Mouse (Mus musculus) C2C12 (cell line): ENCODE data around the gene Dnajc16. TPM values are rescaled to one million over a fixed set of nuclear protein-coding genes. Genes with fewer than 3 reads are reported as not detected.

Experiments
- H3K27me3 ChIP-seq: one replicate; pipeline ENCODE4 v1.6.1; 2011; ENCODE audit not compliant: control insufficient read depth, insufficient read depth, insufficient read length
- H3K36me3 ChIP-seq: one replicate; pipeline ENCODE4 v1.6.1; 2011; ENCODE audit not compliant: control insufficient read depth, insufficient read depth
- H3K4me3 ChIP-seq: one replicate; pipeline ENCODE4 v1.5.1; 2011; ENCODE audit warnings: mild to moderate bottlenecking, control low read depth; ENCODE audit not compliant: poor library complexity, insufficient read depth, severe bottlenecking
- H3K79me2 ChIP-seq: one replicate; pipeline ENCODE4 v1.6.1; 2011; ENCODE audit not compliant: control insufficient read depth, insufficient read depth
- H3K79me3 ChIP-seq: one replicate; pipeline ENCODE4 v1.6.1; 2011; ENCODE audit warnings: low read depth, control low read depth
- H3ac ChIP-seq: one replicate; pipeline ENCODE3; 2011; ENCODE audit warnings: low read depth; ENCODE audit not compliant: control insufficient read depth, insufficient read length
- MAX ChIP-seq: IDR thresholded peaks from one replicate; pipeline ENCODE4 v1.6.1; 2011; ENCODE audit warnings: mild to moderate bottlenecking, control low read depth
- MYOD1 ChIP-seq: IDR thresholded peaks from one replicate; pipeline ENCODE4 v1.6.1; 2011; ENCODE audit warnings: low read depth; ENCODE audit not compliant: control insufficient read depth, insufficient read length
- MYOG ChIP-seq: IDR thresholded peaks from one replicate; pipeline ENCODE4 v1.6.1; 2011; ENCODE audit not compliant: control insufficient read depth, insufficient read length; ENCODE audit errors: extremely low read depth
- polyA plus RNA-seq: library from polyadenylated mRNA; unstranded; fragments of >200 nt; fragmentation: generic; extraction: Trizol; gene quantifications from one replicate; pipeline ENCODE4 v1.2.1, GENCODE M21; 2012; ENCODE audit warnings: missing spikeins

Gene Dnajc16
- polyA plus RNA-seq, 1 experiment = 5.2 TPM

DNA sequence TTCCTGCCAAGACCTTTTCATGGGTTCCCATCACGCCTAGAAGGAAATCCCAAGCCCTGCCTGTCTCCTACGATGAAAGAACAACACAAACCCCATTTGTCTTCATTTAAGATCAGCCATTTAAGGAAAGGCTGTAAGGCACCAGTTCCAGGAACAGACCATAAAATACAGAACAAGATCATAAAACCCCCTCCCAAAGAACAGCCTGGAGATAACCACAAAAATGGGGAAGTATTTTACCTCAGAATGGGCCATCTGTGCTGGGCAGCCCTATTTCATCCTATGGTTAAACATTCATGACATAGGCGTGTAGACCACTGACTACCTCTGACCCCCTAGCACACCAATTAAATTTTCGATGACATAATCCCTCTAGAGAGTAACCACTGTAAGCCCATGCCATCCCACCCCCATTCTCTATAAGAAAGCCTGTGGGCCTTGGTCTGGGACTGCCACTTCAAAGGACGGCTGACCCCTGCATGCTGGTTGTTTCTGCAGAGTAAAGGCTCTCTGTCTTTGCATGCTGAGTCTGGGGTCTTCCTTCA lies 77.1 kb downstream of the Dnajc16 start:
- H3K79me2 ChIP-seq = peaks cover 83% of the 10 kb centered on the region
- H3K79me3 ChIP-seq = peaks cover 58% of the 10 kb centered on the region
- H3K36me3 ChIP-seq = peaks cover 42% of the 10 kb centered on the region
- no peak for TF ChIP-seq MYOD1
- no peaks in the 10 kb centered on the region for H3K27me3 ChIP-seq
- no peak overlapping the region for H3K4me3 ChIP-seq
- H3ac ChIP-seq = no peak overlapping the region

DNA sequence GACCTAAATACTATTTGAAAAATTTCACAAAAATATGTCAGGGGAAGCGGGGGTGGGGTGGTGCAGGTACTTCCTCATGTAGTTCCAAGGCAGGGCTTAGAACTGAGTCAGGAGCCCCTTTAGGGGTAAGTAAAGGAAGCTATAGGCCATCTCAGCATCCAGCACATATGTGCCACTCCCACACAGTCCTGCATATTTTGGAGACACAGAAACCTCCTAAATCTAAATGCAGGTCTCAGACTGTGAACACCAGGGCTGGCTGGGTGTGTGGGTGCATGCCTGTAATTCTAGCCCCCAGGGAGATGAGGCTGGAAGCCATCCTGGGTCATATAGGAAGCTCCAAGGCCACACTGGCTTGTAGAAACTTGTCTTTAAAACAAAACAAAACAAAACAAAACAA lies 79.5 kb downstream of the Dnajc16 start:
- peaks cover 58% of the 10 kb centered on the region for H3K79me2 ChIP-seq
- no peak overlapping the region for H3ac ChIP-seq
- H3K36me3 ChIP-seq = peaks cover 54% of the 10 kb centered on the region
- no peaks in the 10 kb centered on the region for H3K27me3 ChIP-seq
- no peak overlapping the region for H3K4me3 ChIP-seq
- no peak for TF ChIP-seq MYOG
- TF ChIP-seq MAX = no peak
- no peak for TF ChIP-seq MYOD1
- H3K79me3 ChIP-seq = peaks cover 36% of the 10 kb centered on the region

Other genes starting within 250 kb of the Dnajc16 start
- gene Fblim1, start 184.8 kb downstream of the Dnajc16 start, polyA plus RNA-seq = 49.8 TPM
- not detected for gene Tmem82, start 172.3 kb downstream of the Dnajc16 start, polyA plus RNA-seq
- 0.13 TPM for gene Slc25a34, start 167.1 kb downstream of the Dnajc16 start, polyA plus RNA-seq
- 13.1 TPM for gene Plekhm2, start 126.0 kb downstream of the Dnajc16 start, polyA plus RNA-seq
- gene Rsc1a1, start 105.3 kb downstream of the Dnajc16 start, polyA plus RNA-seq = 5.4 TPM
- 12.8 TPM for gene Ddi2, start 67.5 kb downstream of the Dnajc16 start, polyA plus RNA-seq
- gene Agmat, start 44.3 kb downstream of the Dnajc16 start, polyA plus RNA-seq = not detected
- 17.0 TPM for gene Casp9, start 2.7 kb upstream of the Dnajc16 start, polyA plus RNA-seq
- gene Cela2a, start 35.2 kb upstream of the Dnajc16 start, polyA plus RNA-seq = not detected
- not detected for gene Ctrc, start 55.4 kb upstream of the Dnajc16 start, polyA plus RNA-seq
- gene Efhd2, start 84.0 kb upstream of the Dnajc16 start, polyA plus RNA-seq = 45.1 TPM
- gene Fhad1, start 224.2 kb upstream of the Dnajc16 start, polyA plus RNA-seq = 0.07 TPM